Mouse (Mus musculus) thymus, adult 18-20 months (tissue): Measurements from ENCODE around the gene Tango2.
"Not testable (repeated sequence)": the region's sequence is repeated elsewhere in the genome, so short reads cannot be mapped to it uniquely, and the experiment has no call there.

Experiments
- DNase-seq, 2 experiments: peaks; one replicate each; pipeline ENCODE4 v3.0.0; 2022; ENCODE audit warnings: mixed read lengths in 2 of 2

Tango2 gene

GRCm38 (mm10) chr16:18342650-18343570 is 5.0 kb downstream of the Tango2 start:
- no peak for DNase-seq

- no peak for DNase-seq
Observed at GRCm38 (mm10) chr16:18342076-18342475, 5.8 kb downstream of the Tango2 start.

GRCm38 (mm10) chr16:18341605-18342004 is 6.3 kb downstream of the Tango2 start:
- DNase-seq = no peak

- DNase-seq = no peak
Observed at GRCm38 (mm10) chr16:18339866-18340265, 8.0 kb downstream of the Tango2 start.

- no peak for DNase-seq
Observed at GRCm38 (mm10) chr16:18337261-18337660, 10.6 kb downstream of the Tango2 start.

- no peak for DNase-seq
Observed at GRCm38 (mm10) chr16:18335981-18336380, 11.9 kb downstream of the Tango2 start.

GRCm38 (mm10) chr16:18333976-18334375 is 13.9 kb downstream of the Tango2 start:
- DNase-seq = no peak

GRCm38 (mm10) chr16:18328524-18328923 is 19.4 kb downstream of the Tango2 start:
- DNase-seq = no peak

GRCm38 (mm10) chr16:18327936-18328335 is 20.0 kb downstream of the Tango2 start:
- DNase-seq = no peak

GRCm38 (mm10) chr16:18325741-18326140 is 22.2 kb downstream of the Tango2 start:
- DNase-seq = peak in 1 of 2 experiments; percentile 38

GRCm38 (mm10) chr16:18324031-18324430 is 23.9 kb downstream of the Tango2 start:
- DNase-seq = no peak

GRCm38 (mm10) chr16:18323460-18323859 is 24.4 kb downstream of the Tango2 start:
- DNase-seq = no peak

GRCm38 (mm10) chr16:18321443-18321842 is 26.5 kb downstream of the Tango2 start:
- no peak for DNase-seq

GRCm38 (mm10) chr16:18318992-18319391 is 28.9 kb downstream of the Tango2 start:
- no peak for DNase-seq

GRCm38 (mm10) chr16:18308159-18308558 is 39.7 kb downstream of the Tango2 start:
- DNase-seq = no peak

- not testable (repeated sequence) for DNase-seq
Observed at GRCm38 (mm10) chr16:18289614-18290013, 58.3 kb downstream of the Tango2 start.

GRCm38 (mm10) chr16:18289067-18289588 is 58.8 kb downstream of the Tango2 start, which contains the start of gene Dgcr8:
Gene Dgcr8 (minus strand): TSS chr16:18289246.
- DNase-seq = peak; percentile 97 to 98

- no peak for DNase-seq
Observed at GRCm38 (mm10) chr16:18288581-18289061, 59.3 kb downstream of the Tango2 start.

GRCm38 (mm10) chr16:18288166-18288565 is 59.7 kb downstream of the Tango2 start:
- DNase-seq = no peak

- no peak for DNase-seq
Observed at GRCm38 (mm10) chr16:18275166-18275565, 72.7 kb downstream of the Tango2 start.

- no peak for DNase-seq
Observed at GRCm38 (mm10) chr16:18268182-18268581, 79.7 kb downstream of the Tango2 start.

GRCm38 (mm10) chr16:18265024-18265423 is 82.9 kb downstream of the Tango2 start:
- no peak for DNase-seq

- no peak for DNase-seq
Observed at GRCm38 (mm10) chr16:18258221-18258620, 89.7 kb downstream of the Tango2 start, which contains the start of gene Gm49776. Gene Gm49776 (minus strand): TSS chr16:18258321.

GRCm38 (mm10) chr16:18253866-18254265 is 94.0 kb downstream of the Tango2 start:
- DNase-seq = no peak
